Mouse (Mus musculus): ENCODE results near the gene Cgn. TPM values are rescaled to one million over a fixed set of nuclear protein-coding genes. Genes with fewer than 3 reads are reported as not detected.

Gene Cgn
- 42.1 and 48.3 TPM in 2 replicates for polyA plus RNA-seq (2015; fragmentation: Nextera tagmentation; extraction: Ambion mirVana)

DNA sequence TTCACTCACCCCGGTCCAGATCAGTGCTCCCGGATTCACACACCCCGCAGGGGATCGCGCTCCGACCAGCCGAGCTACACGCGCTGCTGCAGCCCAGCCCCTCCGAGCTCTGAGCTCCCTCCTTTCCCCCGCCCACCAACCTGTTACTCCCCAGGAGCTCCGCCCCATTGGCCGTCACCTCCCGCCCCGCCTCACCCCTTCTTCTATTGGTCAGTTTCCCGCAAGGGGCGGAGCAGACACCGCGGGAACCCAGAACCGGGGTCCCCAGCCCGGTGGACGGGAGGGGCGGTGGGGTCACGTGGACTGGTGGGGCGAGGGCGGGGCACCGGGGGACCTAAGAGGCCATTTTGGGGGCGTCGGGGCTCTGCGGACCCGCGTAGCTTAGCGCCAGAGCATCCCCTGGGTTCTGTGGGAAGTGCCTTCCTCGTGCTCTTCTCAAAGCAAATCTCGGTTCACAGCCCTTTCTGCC, at the start of gene Cgn:
Gene Cgn (minus strand): TSS at position 126 of the 469 bp plus-strand sequence.
- under 1% methylated on average over 35 of the region's 35 CpGs for WGBS

DNA sequence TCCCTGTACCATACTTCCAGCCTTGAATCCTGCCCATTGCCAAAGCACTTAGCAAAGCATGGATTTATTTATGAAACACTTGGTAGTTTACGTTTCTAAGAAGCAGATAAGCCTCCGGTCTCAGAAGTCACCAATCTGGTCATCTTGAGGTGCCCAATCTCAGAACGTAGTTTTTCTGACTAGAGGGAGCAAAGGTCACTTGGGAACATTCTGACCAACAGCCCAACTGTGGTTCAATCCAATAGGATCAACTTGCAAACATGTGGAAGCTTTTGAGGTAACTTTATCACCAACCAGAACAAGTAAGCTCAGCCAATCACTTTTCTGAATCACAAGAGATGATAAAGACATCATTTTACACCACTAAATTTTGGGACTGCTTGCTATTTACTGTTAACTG, 49.1 kb upstream of the Cgn start:
- no peaks in the 10 kb centered on the region for H3K27me3 ChIP-seq (replicated peaks; ENCODE audit: control insufficient read depth, insufficient read depth, low read length)
- H3K9me3 ChIP-seq (ENCODE audit: control insufficient read depth), result no peaks in the 10 kb centered on the region
- no peak overlapping the region for H3K27ac ChIP-seq (ENCODE audit: low read depth, low read length)
- no peaks in the 10 kb centered on the region for H3K4me1 ChIP-seq (replicated peaks; ENCODE audit: control insufficient read depth, insufficient read depth, low read length)
- no peak overlapping the region for H3K4me2 ChIP-seq (replicated peaks; ENCODE audit: low read depth)
- no peaks in the 10 kb centered on the region for H3K36me3 ChIP-seq (ENCODE audit: control insufficient read depth, insufficient read depth)
- no peak for ATAC-seq
- WGBS, result 20% methylated on average over 3 of the region's 3 CpGs
- no peak for TF ChIP-seq CTCF (IDR thresholded peaks at IDR 0.05; ENCODE audit: low read depth)
- H3K9ac ChIP-seq (ENCODE audit: low read depth, low read length), result no peak overlapping the region
- no peak overlapping the region for H3K4me3 ChIP-seq (ENCODE audit: low read depth, low read length)

More for the DNA sequence above, at the start of gene Cgn:
- Histone ChIP-seq H3K27me3 (replicated peaks; ENCODE audit: control insufficient read depth, insufficient read depth, low read length) (no peaks in the 10 kb centered on the region), H3K4me1 (replicated peaks; ENCODE audit: control insufficient read depth, insufficient read depth, low read length) (no peaks in the 10 kb centered on the region), H3K9ac (ENCODE audit: low read depth, low read length) (peak within 1 kb of the TSS; percentile 45), H3K4me2 (replicated peaks; ENCODE audit: low read depth) (peak within 1 kb of the TSS; percentile 71), H3K27ac (ENCODE audit: low read depth, low read length) (peak within 1 kb of the TSS; percentile 76), H3K36me3 (ENCODE audit: control insufficient read depth, insufficient read depth) (no peaks in the 10 kb centered on the region), H3K4me3 (ENCODE audit: low read depth, low read length) (peak within 1 kb of the TSS; percentile 62), H3K9me3 (ENCODE audit: control insufficient read depth) (no peaks in the 10 kb centered on the region)
- no peak for TF ChIP-seq CTCF (IDR thresholded peaks at IDR 0.05; ENCODE audit: low read depth)
- ATAC-seq, result peak; percentile 68

GRCm38 (mm10) chr3:94833358-94833757, 47.1 kb upstream of the Cgn start:
- Histone ChIP-seq H3K27me3 (replicated peaks; ENCODE audit: control insufficient read depth, insufficient read depth, low read length) (no peaks in the 10 kb centered on the region), H3K4me2 (replicated peaks; ENCODE audit: low read depth) (no peak overlapping the region), H3K9ac (ENCODE audit: low read depth, low read length) (no peak overlapping the region), H3K36me3 (ENCODE audit: control insufficient read depth, insufficient read depth) (no peaks in the 10 kb centered on the region), H3K27ac (ENCODE audit: low read depth, low read length) (no peak overlapping the region), H3K4me1 (replicated peaks; ENCODE audit: control insufficient read depth, insufficient read depth, low read length) (no peaks in the 10 kb centered on the region), H3K9me3 (ENCODE audit: control insufficient read depth) (no peaks in the 10 kb centered on the region), H3K4me3 (ENCODE audit: low read depth, low read length) (no peak overlapping the region)
- no peak for ATAC-seq
- peak; percentile 51 for TF ChIP-seq CTCF (IDR thresholded peaks at IDR 0.05; ENCODE audit: low read depth)

- H3K4me3 ChIP-seq (ENCODE audit: low read depth, low read length), result no peak overlapping the region
- no peak for TF ChIP-seq CTCF (IDR thresholded peaks at IDR 0.05; ENCODE audit: low read depth)
- no peak overlapping the region for H3K9ac ChIP-seq (ENCODE audit: low read depth, low read length)
- H3K36me3 ChIP-seq (ENCODE audit: control insufficient read depth, insufficient read depth), result no peaks in the 10 kb centered on the region
- H3K4me1 ChIP-seq (replicated peaks; ENCODE audit: control insufficient read depth, insufficient read depth, low read length), result no peaks in the 10 kb centered on the region
- H3K9me3 ChIP-seq (ENCODE audit: control insufficient read depth), result no peaks in the 10 kb centered on the region
- no peak for ATAC-seq
- 54% methylated on average over 5 of the region's 5 CpGs for WGBS
- H3K27me3 ChIP-seq (replicated peaks; ENCODE audit: control insufficient read depth, insufficient read depth, low read length), result no peaks in the 10 kb centered on the region
- H3K27ac ChIP-seq (ENCODE audit: low read depth, low read length), result no peak overlapping the region
- no peak overlapping the region for H3K4me2 ChIP-seq (replicated peaks; ENCODE audit: low read depth)
Measured at GRCm38 (mm10) chr3:94832701-94833100, 46.4 kb upstream of the Cgn start.

DNA sequence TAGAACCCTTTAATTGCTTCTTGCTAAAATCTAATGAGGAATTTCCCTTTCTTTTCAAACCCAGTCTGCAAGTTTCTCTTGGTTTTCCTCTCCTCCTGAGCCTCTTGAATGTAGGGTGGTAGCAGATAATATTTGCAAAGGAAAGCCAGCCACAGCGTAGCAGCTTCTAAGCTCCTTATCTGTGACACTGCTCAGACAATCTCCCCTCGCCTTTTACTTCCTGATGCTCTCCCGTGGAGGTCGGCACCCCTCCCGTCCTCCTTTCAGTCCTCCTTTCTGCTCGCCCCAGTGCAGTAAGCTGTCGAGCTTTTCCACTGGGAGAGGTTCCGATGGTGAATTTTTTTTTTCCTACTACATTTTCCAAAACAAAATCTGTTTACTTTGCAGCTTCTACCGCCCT, 45.8 kb upstream of the Cgn start:
- 9% methylated on average over 9 of the region's 9 CpGs for WGBS
- H3K9me3 ChIP-seq (ENCODE audit: control insufficient read depth), result no peaks in the 10 kb centered on the region
- no peak overlapping the region for H3K4me3 ChIP-seq (ENCODE audit: low read depth, low read length)
- no peak overlapping the region for H3K9ac ChIP-seq (ENCODE audit: low read depth, low read length)
- H3K36me3 ChIP-seq (ENCODE audit: control insufficient read depth, insufficient read depth), result no peaks in the 10 kb centered on the region
- H3K27ac ChIP-seq (ENCODE audit: low read depth, low read length), result no peak overlapping the region
- no peak for ATAC-seq
- no peaks in the 10 kb centered on the region for H3K4me1 ChIP-seq (replicated peaks; ENCODE audit: control insufficient read depth, insufficient read depth, low read length)
- no peak for TF ChIP-seq CTCF (IDR thresholded peaks at IDR 0.05; ENCODE audit: low read depth)
- H3K27me3 ChIP-seq (replicated peaks; ENCODE audit: control insufficient read depth, insufficient read depth, low read length), result no peaks in the 10 kb centered on the region
- peak overlapping the region; percentile 46; the same call in 1 of the 2 replicates for H3K4me2 ChIP-seq (replicated peaks; ENCODE audit: low read depth)

- Histone ChIP-seq H3K9me3 (ENCODE audit: control insufficient read depth) (no peaks in the 10 kb centered on the region), H3K9ac (ENCODE audit: low read depth, low read length) (no peak overlapping the region), H3K4me2 (replicated peaks; ENCODE audit: low read depth) (no peak overlapping the region), H3K4me3 (ENCODE audit: low read depth, low read length) (no peak overlapping the region), H3K4me1 (replicated peaks; ENCODE audit: control insufficient read depth, insufficient read depth, low read length) (no peaks in the 10 kb centered on the region), H3K36me3 (ENCODE audit: control insufficient read depth, insufficient read depth) (no peaks in the 10 kb centered on the region), H3K27me3 (replicated peaks; ENCODE audit: control insufficient read depth, insufficient read depth, low read length) (no peaks in the 10 kb centered on the region), H3K27ac (ENCODE audit: low read depth, low read length) (no peak overlapping the region)
- ATAC-seq, result no peak
- TF ChIP-seq CTCF (IDR thresholded peaks at IDR 0.05; ENCODE audit: low read depth), result peak; percentile 47; the same call in 1 of the 2 replicates
- 81% methylated on average over 3 of the region's 3 CpGs for WGBS
Measured at GRCm38 (mm10) chr3:94824110-94824509, 37.8 kb upstream of the Cgn start.

- Histone ChIP-seq H3K4me3 (ENCODE audit: low read depth, low read length) (peak overlapping the region; percentile 58; the same call in 1 of the 2 replicates), H3K27me3 (replicated peaks; ENCODE audit: control insufficient read depth, insufficient read depth, low read length) (no peaks in the 10 kb centered on the region), H3K36me3 (ENCODE audit: control insufficient read depth, insufficient read depth) (no peaks in the 10 kb centered on the region), H3K27ac (ENCODE audit: low read depth, low read length) (no peak overlapping the region), H3K4me2 (replicated peaks; ENCODE audit: low read depth) (peak overlapping the region; percentile 87; the same call in 1 of the 2 replicates), H3K4me1 (replicated peaks; ENCODE audit: control insufficient read depth, insufficient read depth, low read length) (no peaks in the 10 kb centered on the region), H3K9me3 (ENCODE audit: control insufficient read depth) (no peaks in the 10 kb centered on the region), H3K9ac (ENCODE audit: low read depth, low read length) (no peak overlapping the region)
- no peak for TF ChIP-seq CTCF (IDR thresholded peaks at IDR 0.05; ENCODE audit: low read depth)
- ATAC-seq, result no peak
- 71% methylated on average over 4 of the region's 4 CpGs for WGBS
Measured at GRCm38 (mm10) chr3:94822082-94822481, 35.8 kb upstream of the Cgn start.
